Mouse (Mus musculus) layer of hippocampus, adult 18-20 months (tissue): ENCODE data around the gene Jkamp. TPM values are rescaled to one million over a fixed set of nuclear protein-coding genes. Genes with fewer than 3 reads are reported as not detected.

Experiments
- DNase-seq, 2 experiments: peaks; one replicate each; pipeline ENCODE4 v3.0.0; 2022; ENCODE audit warnings: low spot score in 2 of 2
- microRNA-seq, 2 experiments: library from miRNA; unstranded; fragments of <30 nt; microRNA quantifications; one replicate each; pipeline ENCODE4 v1.2.0; 2021
- total RNA-seq, 2 experiments: library from RNA; stranded (reverse); gene quantifications; 2 replicates each; pipeline ENCODE4 v1.2.3; 2021

The Jkamp gene
- total RNA-seq, 2 experiments from 2014 or later: 49.1 to 50.2 TPM

DNA sequence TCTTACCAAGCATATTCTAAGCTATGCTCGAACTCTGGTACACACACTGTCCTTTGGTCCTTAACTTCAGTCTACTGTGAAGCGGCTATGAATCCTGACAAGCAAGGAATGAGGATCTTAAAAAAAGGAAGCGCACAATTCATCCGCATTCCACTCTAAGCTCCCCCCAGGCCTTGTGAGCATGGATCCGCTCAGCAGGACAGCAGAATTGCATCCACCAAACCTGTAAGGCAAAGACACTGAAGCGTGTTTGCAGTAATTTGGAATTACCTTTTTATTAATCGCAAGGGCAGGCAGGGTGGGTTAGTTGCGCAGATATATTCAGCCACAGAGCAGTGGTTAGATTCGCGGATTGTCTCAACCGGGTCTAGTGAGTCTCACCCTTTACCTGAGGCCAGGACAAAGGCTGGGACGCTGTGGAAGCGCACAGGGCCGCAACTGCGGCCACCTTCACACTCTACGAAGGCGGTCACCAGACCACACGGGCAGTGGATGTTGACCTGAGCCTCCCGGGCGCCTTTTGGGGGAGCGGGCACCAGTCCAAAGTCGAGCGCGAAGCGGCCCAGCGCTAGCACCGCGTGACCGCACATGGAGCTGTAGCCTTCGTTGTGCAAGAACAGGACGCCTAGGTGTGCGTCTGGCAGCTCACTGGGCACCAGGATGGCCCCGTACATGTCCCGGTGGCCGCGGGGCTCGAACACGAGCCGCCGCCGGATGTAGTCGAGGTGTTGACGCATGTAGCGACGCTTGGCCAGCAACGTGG lies 947 bp upstream of the Jkamp start:
- DNase-seq: peak in 1 of 2 experiments; percentile 18

DNA sequence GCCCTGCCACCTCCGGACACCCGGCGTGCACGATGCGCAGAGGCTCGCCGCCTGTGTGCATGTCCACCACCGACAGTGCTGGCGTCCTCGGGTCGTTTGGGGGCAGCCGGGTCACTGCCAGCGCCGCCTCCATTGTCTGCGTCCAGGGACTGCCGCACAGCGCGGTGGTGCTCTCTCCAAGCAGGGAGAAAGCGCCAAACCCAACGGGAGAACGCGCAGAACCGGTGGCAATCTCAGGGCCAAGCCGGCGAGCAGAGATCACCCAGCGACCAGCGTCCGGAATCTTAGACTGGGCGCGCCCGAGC lies 413 bp upstream of the Jkamp start:
- no peak for DNase-seq

DNA sequence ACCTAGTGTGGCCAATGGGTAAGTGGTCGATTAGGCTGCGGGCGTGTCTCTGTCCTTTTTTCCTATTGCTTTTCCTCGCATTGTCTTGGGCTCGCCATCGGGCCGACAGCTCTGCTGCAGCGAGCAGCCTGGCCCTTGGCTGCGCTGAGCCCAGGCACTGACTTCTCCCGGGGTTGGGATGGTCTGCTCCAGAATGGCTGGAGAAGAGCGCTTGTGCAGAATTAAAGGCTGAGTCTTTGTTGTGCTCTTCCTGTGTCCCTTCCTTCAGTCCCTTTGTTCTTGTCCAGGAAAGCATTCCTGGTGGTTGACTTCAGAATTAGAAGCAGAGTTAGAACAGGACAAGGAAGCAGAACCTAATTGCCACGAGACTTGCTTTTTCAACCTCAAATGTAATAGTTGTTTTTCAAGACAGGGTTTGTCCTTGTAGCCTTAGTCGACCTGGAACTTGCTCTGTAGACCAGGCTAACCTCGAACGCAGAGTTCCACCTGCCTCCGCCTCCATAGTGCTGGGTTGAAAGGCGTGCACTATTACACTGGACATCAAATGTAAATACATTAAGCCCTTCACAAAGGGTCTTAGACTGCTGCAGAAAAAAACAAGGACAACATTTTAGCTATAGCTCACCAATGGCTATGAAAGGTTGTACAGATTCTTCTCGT lies 907 bp downstream of the Jkamp start:
- peak in 1 of 2 experiments; percentile 19 for DNase-seq

DNA sequence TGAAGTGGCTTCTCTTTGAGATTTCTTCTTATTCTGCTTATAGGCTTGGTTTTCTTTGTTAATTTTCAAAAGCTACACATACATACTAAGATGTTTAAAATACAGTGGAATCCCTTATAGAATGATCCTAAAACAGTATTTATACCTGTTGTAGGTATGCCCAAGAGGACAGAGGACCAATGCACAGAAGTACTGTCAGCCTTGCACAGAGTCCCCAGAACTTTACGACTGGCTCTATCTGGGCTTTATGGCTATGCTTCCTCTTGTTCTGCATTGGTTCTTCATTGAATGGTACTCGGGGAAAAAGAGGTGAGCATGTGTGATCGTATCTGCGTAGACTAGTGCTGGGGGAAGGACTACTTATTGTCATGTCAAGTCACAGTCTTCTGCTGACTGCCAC lies 4.4 kb downstream of the Jkamp start:
- DNase-seq: no peak

DNA sequence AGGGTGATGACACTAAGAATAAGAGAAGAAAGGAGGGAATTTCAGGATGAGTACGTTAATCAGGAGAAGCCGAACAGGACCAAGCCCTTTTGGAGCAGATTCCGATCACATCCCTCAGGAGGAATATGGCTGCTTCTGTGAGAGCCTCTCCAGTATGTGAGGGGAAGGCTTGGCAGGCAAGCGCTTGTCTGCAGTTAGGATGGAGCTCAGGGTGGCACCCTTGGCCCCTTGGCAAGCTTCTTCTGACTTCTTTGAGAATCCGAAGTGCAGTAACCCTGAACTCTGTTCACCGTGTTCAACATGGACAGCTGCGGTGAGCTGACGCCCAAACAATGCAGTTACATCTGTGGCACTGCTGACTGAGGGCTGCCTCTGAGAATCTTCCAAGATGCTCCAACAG lies 11.6 kb downstream of the Jkamp start:
- DNase-seq: no peak

DNA sequence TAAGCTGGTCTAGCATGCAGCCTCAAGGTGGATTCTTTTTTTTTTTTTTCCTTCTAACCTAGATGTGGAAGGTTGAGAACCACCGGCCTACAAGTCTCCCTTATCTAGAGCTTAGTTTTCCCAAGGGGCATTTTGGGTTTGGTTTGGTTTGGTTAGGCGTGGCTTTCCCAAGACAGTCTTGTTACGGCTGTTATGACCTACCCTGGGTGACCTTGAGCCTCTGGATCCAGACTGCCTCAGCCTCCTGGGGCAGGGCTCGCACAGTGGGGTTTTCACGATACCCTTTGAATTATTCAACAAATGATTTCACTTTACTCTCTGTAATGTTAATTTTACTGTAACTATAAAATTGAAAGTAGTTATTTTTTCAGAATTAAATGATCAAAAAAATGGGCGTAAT lies 17.4 kb downstream of the Jkamp start:
- DNase-seq: no peak

DNA sequence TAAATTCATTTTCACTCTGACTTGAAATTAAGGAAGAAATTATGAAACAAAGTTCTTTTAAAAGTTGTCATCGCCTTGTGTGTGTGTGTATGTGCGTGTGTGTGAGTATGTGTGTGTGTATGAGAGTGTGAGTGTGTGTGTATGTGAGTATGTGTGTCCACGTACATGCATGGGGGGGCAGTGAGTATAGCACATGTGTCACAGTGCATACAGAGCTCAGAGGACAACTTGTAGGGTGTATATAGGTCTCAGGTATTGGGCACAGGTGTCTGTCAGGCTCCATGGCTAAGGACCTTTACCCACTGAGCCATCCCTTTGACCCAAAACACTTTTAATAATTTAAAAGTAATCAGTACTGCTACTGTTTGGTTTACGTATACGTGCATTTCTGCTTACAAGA lies 18.6 kb downstream of the Jkamp start:
- DNase-seq: no peak

DNA sequence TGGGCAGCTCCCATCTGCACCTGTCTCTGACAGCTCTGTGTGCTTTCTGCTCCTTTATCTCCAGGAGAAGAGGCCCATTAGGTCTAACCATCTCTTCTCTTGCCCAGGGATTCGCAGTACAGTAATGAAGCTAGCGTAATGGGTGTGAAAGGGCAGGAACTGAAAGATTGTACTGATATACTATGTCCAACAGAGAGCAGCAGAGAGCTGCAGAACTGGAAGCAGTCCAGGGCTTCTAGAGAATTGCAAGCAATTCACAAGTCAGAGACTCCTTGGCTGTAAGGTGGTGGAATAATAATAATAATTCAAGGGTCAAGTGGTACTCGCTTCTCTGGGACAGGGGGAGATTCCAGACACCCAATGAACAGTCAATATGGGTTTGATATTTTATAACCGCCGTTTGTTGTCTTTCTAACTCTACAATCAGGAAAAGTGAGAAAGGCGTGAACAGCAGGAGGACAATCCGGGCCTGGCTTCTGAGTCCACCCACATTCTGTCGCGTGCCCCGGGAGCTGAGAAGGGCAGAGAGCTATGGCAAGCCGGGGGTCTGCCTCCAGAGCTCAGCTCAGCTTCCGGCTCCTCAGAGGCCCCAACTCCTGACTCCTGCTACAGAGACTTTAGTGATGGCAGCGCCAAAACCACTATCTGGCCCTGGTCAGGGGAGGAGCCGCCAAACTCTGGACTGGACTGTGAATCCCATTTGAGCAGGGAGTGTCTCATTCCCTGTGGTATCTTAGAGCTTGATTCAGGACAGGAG lies 19.3 kb downstream of the Jkamp start:
- DNase-seq: peak; percentile 61 to 86

DNA sequence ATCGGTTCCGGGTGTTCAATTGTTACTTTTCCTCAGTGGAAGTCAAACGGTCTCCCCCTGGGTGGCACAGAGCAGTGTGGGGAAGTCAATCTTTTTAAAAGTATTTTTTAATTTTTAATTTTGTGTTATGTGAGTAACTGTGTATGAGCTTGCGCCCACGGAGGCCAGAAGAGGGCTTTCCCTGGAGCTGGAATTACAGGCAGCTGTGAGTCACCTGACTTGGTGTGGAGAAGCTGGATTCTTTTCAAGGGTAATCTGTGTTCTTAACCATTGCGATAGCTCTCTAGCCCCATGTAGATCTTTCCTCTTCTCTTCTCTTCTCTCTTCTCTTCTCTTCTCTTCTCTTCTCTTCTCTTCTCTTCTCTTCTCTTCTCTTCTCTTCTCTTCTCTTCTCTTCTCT lies 29.7 kb downstream of the Jkamp start:
- no peak for DNase-seq

DNA sequence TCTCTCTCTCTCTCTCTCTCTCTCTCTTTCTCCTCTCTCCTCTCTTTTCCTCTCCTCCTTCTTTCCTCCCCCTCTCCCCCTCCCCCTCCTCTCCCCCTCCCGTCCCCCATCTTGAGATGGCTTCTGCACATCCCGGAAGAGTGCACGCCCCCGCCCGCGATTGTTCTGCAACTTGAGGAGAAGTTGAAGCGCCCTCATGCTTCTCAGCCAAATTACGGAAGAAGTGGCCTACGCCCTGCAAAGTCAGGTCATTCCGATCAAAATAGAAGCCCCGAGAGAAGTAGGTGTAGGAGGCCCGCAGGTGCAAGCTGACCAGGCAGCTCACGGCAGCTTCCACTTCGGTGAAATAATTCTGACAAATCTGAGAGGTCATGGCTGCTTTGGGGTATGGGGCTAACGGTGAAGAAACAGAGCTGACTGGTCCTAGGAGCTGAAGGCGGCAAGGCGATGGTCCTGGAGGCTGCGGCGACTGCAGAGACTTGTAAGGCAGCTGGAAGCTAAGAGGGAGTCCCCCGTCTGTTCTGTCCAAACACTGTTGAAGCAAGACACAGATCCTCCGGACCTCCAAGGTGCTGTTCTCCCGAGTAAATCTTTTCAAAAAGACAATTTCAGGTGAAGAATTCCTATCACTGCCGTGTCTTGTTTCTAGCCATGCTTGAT lies 30.4 kb downstream of the Jkamp start:
- DNase-seq: no peak

DNA sequence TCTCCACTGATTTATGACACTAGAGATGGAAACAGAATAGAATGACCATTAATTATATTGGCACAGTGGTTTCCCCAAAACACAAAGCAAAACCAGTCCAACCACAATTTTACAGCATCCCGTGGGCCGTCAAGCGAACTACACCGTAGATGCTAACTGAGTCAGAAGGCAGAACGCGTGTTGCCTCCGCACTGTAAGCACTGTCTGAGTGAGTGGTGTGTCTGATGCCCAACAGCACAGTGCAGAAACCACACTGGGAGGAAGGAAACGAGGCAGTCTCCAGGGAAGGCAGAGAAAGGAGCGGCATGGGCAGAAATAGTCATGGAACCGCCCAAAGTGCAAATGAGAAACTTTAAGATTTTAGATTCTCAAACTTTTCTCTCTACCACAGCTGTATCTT lies 43.8 kb downstream of the Jkamp start:
- no peak for DNase-seq

DNA sequence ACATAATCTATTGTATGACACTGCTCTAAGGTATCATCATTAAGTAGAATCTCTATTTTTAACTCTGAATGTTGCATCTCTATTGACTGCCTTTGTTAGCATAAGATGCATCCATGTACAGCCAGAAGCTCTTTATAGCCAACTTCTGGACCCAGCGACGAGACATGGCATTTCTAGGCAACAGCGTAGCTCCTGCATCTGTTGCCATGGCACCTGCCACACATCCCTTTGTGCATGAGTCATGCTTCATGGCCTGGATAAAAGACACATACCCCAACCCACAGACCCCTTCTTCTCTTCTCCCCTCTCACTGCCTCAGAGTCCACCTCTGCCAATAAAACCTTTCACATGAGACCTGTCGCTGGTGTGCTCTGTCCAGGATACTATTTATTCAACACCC lies 65.4 kb downstream of the Jkamp start:
- DNase-seq: peak; percentile 37 to 71

Small RNAs within 50 kb of the gene (microRNA-seq; reads per million reads assigned to microRNA genes)
- 0 reads per million in 2 experiments for gene Gm24466

Other genes starting within 250 kb of the Jkamp start
- 10 to 100 TPM; 11.1 to 12.8 TPM for gene Gpr135, start 14.5 kb upstream of the Jkamp start, total RNA-seq
- gene L3hypdh, start 150 bp upstream of the Jkamp start, total RNA-seq: 1 to 10 TPM; 2.8 to 3.7 TPM
- gene Ccdc175, start 99.4 kb downstream of the Jkamp start, total RNA-seq: not detected